Mouse (Mus musculus) natural killer cell, adult 2 months (primary cell): Measurements from ENCODE around the gene Sik1.

Experiments
- DNase-seq, 2 experiments: peaks; one replicate each; pipeline ENCODE4 v3.0.0; 2022; ENCODE audit warnings: low spot score in 2 of 2

Gene Sik1

DNA sequence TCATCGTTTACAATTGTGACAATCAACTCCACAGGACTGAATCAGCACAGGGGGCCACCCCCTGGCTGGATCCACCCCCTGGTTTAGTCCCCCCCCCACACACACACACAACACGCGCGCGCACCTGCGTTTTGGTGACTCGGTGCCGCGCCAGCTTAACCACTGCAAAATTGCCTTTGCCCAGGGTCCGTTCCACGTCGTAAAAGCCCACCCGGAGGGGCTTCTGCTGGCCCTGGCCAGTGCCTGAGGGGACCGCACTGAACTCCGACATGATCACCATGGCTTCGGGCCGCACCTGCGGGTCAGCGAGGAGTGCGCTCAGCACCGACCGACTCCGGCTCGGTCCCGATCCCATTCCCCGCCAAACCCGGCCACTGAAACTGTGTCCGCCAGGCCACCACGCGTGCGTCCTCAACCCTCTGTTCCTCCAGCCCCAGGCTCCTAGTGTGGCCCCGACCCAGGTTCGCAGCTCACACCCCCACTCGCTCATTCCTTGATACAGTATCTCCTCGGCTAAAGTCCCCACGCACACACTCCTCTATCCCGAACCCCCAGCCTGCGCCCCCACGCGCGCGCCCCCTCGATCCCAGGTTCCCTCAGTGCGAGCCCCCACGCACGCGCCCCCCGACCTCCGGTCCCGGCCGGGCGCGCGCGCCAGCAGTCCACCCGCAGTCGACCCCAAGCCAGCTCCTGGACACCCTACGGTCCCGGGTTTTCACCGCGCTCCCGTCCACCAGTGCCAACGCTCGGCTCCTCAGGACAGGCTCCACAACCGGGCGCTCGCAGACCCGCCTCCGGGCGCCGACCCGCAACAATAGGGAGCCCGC lies 621 bp downstream of the Sik1 start:
- peak in 1 of 2 experiments; percentile 39 for DNase-seq

DNA sequence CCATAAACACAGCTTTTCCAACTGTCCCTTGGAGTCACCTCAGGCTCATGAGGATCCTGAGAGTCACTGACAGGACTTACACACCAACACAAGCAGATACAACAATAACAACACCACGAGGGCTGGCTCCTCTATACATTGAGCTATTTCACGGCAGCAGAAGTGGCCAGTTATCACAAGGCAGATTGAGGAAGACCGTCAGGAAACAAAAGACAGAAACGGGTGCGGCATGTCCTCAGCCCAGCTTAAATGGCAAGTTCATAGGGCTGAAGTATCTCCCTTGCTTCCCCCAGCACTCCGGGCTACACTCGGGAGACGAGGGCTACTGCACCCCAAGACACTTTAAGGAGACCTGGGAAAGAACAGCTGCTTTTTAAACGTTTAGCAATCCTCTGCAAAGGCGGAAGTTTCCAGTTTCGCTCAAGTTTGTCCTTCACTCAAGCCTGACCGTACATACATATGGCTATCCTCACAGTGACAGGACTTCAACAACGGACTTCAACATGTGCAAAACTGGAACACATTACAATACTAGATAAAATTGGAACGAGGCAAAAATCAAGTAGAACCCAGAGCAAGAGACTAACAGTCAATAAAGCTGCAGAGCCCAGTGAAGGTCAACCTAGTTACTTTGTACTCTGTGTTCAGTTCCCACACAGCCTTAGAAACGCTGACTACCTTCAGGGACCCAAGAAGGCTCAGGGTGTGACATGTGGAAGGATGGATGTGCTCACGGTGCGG lies 2.0 kb downstream of the Sik1 start:
- DNase-seq, result no peak

DNA sequence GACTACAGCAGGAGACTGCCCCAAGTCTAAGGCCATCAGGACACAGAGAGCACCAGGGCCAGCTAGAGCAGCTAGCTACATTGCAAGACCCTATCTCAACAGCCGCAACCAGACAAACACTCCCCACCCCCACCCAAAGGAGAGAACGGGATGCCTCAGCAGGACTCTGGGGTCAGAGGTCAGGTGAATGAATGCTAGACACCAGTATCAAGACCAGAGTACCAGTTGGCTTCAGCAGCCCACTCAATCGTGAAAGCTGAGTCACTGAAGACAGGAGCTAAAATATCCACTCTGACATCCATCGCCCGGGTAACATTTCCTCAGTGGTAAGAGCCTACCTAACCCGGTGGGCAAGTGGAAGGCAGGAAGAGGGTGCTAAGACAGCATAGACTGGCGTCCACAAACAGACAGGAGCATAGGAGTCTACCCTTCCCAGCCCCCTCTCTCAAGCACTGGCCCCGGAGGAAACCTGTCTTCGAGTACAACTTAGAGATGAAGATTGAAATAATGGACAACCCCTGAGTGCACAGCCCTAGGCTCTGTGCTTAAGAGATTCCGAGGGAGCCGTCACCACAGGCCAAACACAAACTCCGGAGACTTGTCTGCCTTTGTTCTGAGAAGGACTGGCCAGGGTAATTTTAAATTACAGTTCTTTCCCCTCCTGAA lies 2.7 kb downstream of the Sik1 start:
- DNase-seq, result no peak

DNA sequence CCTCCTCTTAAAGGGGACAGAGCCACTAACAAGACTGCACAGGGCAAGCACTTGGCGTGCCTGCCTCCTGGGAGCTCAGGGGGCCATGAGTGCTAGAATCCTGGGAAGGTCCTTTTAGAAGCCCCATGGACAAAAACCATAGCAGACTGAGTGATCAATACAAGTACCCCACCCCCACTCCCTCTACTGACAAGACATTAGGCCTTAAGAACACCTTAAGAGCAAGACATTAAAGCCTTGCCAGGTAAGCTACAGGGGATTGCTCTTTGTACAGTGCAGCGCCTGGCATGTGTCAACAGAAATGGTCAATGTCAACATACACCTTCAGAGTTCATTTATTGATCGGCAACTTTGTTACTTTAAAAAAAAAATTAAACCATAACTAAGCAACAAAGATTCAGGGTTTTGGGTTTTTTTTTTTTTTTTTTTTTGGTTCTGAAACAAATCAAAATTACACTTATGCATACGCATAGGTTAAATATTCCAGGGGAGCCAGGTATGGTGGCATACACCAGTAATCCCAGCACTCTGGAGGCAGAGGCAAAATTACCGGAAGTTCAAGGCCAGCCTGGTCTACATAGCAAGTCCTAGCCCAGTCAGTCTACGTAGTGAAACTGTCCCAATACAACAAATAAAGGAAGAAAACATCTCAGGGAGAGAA lies 3.7 kb downstream of the Sik1 start:
- DNase-seq, result no peak

DNA sequence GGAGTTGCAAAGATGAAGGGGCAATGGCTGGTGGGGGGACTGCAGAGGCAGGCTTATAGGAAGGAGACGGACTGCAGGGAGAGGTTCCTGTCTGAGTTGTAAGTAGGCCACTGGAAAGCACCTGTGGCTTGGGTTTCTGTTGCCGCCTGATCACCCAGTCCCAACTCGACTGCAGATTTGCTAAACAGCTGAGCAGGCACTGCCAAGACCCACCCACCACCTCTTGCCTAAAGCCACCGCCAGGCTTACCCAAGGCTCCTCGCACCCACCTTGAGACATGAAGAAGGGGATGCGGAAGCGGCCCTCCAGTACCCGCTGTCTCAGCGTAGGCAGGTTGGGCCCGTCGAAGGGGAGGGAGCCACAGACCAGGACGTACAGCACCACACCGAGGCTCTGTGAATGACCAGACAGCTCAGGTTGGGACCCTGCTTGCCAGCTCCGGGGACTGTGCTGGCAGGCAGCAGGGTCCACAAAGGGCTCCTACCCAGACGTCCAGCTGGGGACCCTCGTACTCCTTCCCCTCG lies 5.1 kb downstream of the Sik1 start:
- DNase-seq, result no peak

DNA sequence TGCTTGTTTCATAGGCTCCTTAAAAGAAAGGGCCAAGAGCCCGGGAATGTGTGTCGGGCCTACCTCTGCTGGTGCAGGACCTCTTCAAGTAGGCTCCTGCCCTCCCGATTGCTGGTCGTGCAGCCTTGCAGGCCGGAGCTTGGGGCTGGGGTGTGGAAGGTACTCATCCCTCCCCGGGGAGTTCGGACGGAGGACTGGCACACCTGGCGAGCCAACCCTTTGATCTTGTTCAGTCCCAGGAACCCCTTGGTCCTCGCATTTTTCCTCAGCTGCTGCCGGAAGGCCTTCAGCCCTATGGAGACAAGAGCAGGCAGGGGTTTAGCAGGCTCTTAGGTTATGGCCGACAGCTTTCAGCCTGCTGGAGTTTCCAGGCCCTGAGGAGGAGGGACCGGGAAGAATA lies 8.6 kb downstream of the Sik1 start:
- DNase-seq, result no peak

DNA sequence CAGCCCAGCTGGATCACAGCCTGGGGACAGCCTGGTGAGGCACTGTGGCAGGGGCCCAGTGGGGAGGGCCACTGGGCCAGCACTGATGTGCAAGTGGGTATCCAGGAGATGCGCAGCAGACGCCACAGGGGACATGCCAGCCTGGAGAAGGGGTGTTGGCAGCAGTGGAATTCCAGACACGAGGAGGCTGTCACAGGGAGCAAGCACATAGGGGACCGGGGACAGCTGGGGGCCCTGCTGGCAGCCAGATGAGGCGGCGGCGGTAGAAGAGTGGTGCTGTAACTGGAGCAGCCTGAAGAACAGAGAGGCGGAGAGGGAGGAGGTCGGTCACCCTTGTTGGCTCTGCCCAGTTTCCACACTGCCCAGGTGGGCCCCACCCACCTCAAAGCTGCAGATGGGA lies 9.3 kb downstream of the Sik1 start:
- no peak for DNase-seq

DNA sequence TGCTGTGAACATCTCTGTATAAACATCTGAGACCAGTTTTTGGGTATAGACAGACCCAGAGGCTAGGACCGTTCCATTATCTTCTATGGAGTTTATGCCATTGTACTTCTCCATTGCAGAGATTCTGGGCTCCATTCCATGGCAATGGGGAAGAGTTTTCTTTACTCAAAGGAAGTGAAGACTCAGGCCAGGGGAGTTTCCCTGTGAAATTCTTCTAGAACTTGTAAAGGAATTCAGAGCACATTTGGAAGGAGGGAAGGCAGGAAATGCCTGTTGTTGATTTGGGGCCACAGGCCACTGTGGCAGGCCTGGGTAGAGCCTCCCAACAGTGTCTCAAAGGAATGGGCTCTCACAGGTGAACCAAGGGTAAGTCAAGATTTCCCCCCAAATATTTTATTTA lies 11.7 kb downstream of the Sik1 start:
- no peak for DNase-seq

DNA sequence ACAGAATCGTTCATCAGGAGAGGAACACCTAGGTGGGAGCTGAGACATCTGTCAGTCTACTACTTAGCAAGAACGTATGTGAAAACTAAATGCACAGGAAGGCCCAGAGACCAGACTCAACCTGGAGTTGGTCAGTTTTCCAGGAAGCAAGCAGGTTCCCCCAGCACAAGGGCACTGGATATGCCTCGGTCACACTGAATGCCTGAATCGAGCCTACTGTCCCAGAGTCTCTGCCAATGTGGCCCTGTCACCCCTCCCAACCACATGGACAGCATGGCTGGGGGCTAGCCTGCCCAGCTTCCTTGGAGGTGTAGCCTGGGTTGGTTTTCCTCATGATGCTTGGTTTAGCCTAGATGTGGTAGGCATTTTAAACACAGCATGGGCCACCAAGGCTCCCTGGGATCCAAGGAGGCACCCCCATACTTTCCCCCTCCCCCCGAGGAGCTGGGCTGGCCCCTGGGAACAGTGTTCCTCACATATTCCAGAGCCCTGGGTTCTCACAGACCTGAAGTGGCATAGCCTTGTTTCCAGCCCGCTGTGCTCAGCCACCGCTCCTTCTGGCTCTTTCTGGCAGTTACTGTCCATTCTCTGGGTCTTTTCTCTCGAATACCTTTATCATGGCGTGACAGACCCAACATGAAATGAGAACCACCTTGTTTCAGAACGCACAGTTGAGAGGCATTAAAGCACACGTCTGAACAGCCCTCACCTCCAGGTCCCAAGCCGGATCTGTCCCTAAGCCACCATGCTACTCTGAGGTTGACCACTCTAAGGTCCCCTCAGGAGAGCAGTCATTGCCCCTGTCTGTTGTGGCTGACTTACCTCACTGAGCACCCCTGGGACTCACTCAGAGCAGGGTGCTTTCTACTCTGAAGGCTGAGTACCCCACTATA lies 12.4 kb downstream of the Sik1 start:
- DNase-seq, result no peak

DNA sequence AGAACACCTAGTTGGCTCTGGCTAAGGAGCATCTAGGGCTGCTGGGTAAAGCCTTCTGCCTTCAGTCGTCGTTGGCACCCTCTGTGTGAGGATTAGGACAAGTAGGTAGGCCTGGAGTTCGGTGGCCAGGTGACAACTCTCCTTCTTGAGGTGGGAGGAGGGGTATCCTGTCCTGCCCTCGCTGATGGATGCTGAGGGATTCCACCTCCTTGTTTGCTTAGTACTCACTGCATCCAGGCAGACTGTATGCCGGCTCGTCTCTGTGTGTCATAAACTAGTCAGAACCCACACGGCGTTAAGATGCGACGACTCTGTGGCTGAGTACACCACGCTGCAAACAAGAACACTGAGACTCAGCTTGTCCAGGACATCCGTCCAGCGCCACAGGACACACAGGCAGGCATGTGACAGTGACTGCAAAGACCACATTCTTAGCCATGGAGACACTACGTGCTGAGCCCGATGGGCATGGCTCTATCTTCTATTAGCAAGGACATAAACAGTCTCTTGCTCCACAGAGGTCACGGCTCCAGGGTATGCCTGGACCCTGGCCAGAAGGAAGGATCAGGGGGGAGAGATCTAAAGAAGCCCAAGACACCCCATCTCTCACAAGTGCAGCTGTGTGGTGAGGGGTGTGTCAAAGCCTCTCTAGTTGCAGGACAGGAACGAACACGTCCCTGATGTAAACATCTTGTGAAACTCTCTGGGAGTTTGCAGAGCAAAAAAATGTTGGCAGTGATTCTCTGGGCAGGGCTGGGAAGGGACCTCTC lies 13.6 kb downstream of the Sik1 start:
- no peak for DNase-seq

DNA sequence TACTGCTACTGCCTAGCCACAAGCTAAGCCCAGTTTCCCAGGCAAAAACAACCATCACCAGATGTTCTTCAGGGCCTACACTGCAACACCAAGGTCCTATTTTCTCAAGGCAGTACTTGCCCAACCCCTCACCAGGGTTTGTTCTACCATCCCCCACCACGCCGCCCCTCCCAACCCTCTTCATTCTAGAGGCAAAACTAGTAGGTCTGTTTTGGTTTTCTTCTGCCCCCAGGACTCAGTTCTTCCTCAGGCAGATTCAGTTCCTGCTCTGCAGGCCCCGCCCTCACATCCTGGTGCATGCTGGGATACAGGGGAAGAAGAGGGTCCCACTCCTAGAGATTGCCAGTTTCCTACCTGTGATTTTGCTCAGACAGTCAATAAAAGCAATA lies 14.2 kb downstream of the Sik1 start:
- DNase-seq, result peak in 1 of 2 experiments; percentile 43

DNA sequence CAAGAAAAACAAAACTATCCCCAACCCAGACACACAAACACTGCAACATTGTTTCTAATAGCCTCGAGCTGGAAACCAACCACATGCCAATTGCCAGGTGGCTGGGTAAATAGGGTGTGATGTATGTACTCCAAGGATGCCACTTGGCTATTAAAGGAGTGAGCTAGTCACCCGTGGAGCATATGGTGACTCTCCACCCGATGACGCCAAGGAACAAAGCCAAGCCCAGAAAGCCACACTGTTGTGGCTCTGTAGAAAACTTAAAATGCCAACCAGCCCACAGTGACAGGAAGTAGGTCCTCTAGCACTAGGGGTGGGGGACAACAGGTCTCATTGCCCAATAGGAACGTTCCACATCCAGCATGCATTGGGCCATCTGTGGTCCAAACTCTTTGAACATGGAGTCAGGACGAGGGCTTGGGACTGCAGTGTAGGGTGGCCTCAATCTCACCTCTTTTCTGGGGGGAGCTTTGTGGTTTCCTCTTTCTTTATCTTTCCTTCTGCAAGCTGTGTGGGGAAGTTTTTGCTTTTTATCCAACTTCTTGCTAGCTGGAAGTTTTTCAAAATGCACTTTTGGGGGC lies 15.1 kb downstream of the Sik1 start:
- DNase-seq, result peak; percentile 57 to 67

DNA sequence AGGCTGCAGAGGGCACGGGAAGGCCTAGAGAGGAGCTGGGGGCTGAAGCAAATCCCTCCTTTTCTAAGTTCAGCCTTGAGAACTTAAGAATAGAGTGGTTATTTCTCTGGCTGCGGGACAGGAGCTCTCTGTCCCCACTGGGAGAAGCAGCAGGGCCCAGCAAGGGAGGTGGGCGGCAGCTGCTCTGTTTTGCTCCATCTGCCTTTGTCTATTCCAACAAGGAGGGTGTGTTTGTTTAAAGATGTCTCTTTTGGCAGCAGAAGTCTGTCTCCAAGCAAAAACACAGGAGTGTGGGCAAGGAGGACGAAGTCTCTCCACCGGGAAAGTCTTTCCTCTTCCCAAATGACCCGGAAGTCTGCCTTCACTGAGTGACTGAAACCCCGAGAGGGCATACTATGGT lies 18.8 kb downstream of the Sik1 start:
- no peak for DNase-seq

DNA sequence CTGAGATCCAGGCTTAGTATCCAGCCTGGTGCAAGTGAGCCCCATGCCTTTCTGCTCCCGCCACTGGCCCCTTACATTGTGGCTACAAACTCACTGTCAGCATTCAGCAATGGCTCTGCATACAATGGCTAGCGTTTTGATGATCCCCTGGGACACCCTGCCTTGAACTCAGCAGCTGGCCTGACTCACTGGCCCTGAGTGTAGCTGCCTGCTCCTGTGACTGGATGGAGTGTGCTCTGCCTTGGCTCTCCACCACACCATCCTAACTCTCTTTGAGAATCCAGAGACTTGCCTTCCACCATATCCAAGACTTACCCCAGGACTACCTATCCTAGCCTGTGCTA lies 19.4 kb downstream of the Sik1 start:
- DNase-seq, result no peak

DNA sequence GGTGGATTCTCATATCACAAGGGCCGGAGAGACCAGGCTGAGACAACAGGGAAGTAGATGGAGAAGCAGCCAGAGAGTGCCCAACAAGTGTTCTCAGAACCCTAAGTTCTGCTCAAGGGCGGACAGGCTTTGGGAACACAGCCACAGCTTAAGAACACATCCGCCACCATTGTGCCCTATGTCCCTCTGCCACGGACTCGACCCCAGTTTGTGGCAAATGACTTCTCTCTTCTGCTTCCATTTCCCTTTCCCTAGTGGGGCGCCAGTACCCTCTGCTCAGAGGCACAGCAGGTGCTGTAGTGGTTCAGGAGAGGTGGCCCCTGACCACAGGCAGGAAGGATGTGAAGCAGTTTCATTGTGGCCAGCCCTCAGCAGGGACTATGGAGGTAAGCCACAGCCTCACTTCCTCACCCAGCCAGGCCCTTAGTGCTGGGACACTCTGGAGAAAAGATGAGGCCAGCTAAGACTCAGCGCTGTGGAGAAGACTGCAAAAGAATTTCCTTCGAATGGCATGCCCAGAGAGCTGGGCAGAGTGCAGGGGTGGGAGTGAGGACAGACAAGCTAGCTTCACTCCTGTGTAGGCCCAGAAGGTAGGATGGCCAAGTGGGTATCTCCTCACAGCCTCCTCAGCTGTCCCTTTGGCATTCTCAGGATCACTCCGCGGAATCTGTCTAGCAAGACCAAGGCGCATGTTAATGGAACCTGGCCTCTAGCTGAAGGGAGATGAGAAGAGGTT lies 19.9 kb downstream of the Sik1 start:
- DNase-seq, result peak; percentile 40 to 47

DNA sequence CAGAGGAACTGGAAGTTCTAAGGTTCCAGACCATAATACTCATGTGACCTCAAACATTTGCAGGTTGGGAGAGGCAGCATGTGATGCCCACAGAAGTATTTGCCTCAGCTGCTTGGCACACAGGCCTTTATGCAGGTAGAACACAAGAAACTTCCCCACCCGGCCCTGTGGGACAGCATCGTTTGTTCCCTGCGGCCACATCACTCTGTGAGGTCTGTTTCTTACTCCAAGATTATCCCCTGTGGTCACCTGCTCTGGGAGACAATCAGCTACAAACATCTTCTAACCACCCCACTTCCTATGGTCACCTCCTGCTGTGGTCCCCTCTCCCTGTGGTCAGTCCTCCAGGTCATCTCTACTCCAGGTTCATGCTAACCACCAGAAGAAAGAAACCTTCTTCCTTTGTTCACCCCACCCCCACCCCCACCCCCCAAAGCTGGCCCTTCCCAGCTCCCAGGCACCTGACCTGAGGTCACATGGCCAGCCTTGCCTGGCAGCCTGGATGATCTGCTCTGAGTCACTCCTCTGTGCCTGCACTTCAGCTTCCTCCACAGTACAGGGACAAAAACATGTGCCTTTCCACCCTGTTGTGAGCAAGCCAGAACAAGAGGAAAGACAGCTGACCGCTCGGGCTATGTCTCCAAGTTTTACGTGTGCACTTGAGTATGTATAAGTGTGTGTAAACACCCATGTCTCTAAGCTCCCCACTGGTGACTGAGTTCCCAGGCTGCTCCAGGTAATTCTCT lies 21.1 kb downstream of the Sik1 start:
- no peak for DNase-seq

DNA sequence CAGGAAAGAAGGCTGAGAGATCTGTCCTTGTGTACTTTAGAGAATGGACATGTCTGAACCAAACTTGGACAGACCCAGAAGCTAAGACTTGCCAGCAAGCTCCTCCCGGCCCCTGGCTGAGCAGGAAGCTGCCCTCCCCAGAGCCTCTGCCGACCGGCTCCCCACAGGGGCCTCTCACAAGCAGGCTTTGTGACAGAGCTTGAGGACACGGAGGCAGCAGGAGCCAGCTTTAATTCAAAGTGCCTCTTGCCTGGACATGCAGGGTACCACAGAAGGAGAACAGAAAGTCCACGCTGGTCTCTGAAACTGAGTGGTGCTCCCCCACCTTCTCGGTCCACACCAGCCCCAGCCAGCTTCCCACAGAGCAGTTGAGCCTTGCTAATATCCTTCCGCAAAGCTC lies 21.9 kb downstream of the Sik1 start:
- no peak for DNase-seq

DNA sequence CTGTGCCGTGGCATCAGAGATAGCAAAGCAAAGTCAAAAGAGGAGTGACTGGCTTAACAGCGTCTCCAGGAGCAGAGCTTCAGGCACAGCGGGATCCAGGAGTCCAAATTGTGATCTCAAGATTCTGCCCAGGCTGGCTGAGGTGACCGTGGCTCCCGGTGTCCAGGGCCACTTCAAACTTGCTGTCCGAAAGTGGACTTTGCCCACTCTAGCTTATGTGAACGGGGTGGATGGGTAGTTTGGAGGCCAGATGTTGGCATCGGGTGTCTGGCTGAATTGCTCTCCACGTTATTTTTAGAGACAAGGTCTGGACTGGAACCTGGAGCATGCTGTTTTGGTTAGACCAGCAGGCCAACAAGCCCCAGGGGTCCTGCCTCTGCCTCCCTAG lies 23.0 kb downstream of the Sik1 start:
- DNase-seq, result no peak
